Mouse (Mus musculus): ENCODE data around the gene Gm44805.
A peak's percentile ranks its signal among the peaks of the same experiment; 100 is the strongest.

Gene Gm44805

DNA sequence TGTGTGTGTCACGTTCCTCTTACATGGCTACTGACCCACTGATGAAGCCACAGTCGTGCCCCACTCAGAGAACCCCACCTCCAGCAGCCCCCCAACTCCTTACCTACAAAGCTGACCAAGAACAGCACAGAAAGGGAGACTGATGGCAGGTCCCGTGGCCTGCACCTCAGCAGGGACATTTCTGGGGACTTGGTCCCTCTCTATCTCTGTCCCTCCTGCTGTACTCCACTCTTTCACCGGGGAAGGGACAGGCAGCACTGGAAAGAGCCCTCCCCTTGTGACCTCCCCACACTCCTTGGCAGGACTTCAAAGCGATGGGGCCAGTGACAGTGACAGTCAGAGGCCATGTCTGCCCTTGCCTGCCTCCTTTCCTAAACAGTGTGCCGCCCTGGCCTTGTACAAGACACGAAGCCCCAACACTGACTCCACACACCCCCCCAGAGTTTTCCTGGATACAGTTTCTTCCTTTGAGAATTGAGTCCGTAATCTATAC lies at the start of gene Gm44805, which contains the start of gene Apoc4:
Gene Gm44805, minus strand, starts transcription at position 222 of the 493 bp plus-strand sequence.
Gene Apoc4, minus strand, starts transcription at position 278 of the 493 bp plus-strand sequence.
- no peak for DNase-seq (ENCODE audit: low spot score)

GRCm38 (mm10) chr7:19726541-19726940 lies 45.3 kb upstream of the Gm44805 start:
- no peak for DNase-seq (ENCODE audit: low spot score)

DNA sequence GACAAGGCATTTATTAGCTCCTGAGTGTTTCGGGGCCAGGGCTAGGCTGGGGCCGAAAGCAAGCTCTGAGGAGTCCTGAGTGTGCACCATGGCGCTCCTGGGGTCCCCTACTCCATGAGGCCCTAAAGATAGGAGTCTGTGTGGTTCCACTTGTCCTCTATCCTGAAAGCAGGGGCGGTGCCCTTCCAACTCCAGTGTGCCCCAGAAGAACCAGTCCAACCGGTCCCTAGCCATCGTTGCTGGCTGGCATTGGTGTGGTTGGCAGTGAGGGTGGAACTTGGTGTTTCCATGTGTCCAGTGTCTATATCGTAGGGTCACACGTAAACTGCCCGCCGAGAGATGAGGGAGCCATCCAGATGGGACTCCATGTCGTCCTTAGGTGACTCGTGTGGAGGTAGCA lies 42.9 kb upstream of the Gm44805 start:
- DNase-seq (ENCODE audit: low spot score) = no peak

DNA sequence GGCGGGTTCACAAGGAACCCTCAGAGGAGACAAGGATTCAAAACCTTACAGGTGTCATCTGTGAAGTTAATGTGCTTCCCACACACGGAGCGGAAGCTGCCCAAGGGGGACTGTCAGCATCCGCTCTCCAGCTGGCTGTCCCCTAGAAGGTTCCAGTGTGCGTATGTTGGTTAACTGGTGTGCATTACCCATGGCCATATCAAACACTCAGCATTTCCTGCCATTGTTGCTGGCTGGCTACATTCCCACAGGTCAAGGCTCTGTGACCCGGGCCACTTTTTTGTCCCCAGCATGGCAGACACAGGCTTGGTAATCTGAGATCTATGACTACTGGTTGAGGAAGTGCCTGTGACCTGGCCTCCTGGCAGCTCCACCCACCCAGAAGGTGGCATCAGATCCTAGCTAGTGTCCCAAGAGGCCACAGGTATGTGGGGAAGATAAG lies 41.6 kb upstream of the Gm44805 start:
- DNase-seq (ENCODE audit: low spot score) = no peak

DNA sequence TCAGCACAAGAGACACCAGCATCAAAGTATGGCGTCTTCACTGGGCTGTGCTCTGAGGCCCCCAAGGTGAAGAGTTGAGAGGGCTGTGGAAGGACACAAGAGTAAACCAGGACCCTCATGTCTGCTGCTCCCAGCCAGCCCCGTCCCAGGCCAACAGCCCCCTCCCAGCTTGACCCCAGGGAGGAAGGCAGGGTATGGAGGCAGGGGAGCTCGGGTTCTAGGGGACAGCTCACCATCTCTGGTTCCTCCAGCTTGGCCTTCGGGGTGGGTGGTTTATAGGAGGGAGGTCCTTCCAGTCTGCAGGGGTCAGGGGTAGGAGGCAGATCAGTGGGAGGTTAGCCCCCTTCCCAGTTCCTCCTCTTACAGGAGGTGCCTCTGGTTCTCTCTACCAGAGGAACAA lies 38.0 kb upstream of the Gm44805 start:
- DNase-seq (ENCODE audit: low spot score) = no peak

GRCm38 (mm10) chr7:19718297-19718952 lies 37.2 kb upstream of the Gm44805 start:
- DNase-seq (ENCODE audit: low spot score) = no peak

- DNase-seq (ENCODE audit: low spot score) = no peak
Measured at GRCm38 (mm10) chr7:19717346-19717745, 36.1 kb upstream of the Gm44805 start.

DNA sequence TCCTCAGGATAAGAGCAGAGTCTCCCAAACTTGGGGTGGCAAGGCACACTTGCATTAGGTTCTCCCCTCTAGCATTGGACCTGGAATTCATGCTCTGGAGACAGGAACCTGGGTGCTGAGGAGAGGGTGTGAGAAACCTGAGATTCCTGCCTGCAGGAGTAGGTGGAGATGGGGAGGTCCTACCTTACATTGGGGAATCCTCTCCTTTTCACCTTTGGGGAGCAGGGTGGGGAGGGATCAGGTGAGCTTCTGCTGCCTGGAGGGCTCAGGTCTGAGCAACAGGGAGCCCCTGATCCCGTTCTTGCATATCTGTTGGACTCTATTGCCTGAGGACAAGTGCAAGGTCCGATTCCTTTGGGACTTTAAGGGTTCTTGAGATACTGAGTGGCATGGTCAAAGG lies 35.6 kb upstream of the Gm44805 start:
- DNase-seq (ENCODE audit: low spot score) = no peak

GRCm38 (mm10) chr7:19716055-19716682 lies 34.9 kb upstream of the Gm44805 start:
- DNase-seq (ENCODE audit: low spot score) = no peak

DNA sequence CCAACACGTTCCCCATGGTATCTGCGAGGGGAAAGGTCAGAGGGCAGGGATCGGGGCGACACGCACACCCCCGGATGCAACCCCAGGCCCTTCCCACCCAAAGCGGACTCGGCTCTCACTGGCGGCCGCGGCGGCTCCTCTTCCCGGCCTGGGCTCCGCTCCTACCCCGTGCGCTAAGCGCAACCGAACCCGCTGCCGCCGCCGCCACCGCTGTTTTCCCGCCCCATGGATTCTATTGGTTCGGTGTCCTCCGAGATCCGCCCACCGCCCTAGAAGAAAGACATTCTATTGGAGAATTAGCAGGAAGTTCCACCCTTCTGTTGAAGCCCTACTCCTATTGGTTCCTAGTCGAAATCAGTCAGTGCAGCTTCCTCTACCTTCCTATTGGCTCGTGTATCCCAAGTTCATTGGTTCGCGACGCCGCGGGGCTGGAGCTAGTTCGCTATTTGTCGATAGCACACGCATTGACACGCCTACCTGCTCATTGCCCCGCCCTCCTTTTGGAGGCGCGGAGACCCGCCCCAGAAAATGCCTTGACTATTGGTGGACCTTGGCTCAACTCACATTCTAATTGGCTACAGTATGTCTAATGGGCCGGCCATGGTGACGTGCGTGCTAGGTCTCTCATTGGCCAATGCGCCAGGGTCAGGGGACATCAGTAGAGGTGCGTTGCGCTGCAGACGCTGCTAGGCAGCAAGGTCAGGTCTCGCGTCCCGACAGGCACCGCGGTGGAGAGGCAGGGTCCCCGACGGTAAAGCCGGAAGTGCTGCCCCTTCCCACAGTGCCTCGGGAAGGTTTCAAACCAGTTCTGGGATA lies 34.2 kb upstream of the Gm44805 start, which contains the start of gene Tomm40:
Gene Tomm40, minus strand, starts transcription at position 200 of the 816 bp plus-strand sequence.
- peak; percentile 99 for DNase-seq (ENCODE audit: low spot score)

DNA sequence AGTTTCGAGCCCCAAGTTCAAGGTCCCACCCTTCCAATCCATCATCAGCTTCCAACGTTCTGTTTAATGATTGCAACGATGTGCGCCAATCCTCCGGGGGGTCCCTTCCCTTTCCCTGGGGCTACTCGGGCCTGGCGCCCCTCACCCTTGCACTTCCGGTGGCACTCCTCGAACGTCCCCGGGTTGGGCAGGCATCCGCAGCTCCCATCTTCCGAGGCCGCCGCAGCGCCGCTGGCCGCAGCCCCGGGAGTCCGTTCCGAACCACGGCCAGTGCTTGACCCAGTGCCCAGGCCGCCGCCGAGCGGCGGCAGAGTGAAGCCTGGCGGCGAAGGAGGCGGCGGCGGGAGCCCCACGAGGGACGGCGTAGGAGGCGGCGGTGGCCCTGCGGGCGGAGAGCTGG lies 33.6 kb upstream of the Gm44805 start:
- DNase-seq (ENCODE audit: low spot score) = no peak

DNA sequence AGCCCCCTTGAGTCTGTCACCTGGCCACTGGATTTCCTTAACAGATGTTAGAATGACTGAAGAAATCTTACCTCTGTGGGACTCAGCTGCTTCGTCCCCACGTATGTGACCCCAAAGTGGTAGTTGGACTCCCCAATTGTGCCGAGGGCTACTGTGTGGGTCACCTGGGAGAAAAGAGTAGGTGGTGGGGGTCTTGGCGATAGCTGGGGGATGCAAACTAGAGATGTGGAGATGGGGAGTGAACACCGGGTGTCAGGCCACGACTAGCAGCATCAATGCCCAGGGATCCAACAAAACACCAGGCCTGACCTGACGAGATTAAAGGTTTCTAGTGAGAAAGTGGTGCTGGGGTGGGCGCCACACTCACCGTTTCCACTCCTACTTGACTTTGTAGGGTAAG lies 32.4 kb upstream of the Gm44805 start:
- DNase-seq (ENCODE audit: low spot score) = no peak

DNA sequence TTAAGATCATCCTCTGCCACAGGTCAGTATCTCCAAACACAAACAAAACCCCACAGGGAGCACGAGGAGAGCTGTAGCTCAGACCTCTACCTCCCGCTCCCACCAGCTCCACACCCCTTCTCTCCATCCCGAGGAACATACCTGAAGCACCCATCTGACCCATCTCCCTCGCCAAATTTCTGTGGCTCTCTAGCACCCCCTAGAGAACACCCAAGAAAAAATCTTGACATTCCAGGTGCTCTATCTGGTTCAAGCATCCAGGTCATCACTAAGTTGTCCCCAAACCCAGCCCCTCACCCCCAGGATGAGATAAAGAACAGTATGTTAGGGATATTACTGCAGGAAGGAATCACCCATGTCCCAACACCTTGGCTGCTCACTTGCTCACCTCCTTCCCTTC lies 32.0 kb upstream of the Gm44805 start:
- no peak for DNase-seq (ENCODE audit: low spot score)

GRCm38 (mm10) chr7:19712414-19712813 lies 31.2 kb upstream of the Gm44805 start:
- DNase-seq (ENCODE audit: low spot score) = no peak

DNA sequence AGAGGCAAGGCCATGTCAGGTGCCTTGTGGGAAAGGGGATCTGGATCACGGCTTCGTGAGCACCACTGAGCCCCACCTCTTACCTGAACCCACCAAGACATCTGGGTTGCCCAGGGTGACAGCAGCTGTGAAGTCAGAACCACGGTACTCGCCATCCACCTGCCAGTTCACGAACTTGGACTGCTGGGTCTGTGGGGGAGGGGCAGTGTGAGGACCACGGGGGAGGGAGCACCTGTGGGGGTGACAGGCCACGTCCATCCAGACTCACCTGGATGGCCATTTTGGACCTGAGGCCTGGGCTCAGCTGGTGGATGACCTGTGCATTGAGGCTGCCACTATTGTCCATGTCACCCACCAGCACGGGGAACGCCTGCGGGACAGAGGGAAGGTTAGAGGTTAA lies 29.4 kb upstream of the Gm44805 start:
- no peak for DNase-seq (ENCODE audit: low spot score)

GRCm38 (mm10) chr7:19705271-19705670 lies 24.0 kb upstream of the Gm44805 start:
- DNase-seq (ENCODE audit: low spot score) = no peak

DNA sequence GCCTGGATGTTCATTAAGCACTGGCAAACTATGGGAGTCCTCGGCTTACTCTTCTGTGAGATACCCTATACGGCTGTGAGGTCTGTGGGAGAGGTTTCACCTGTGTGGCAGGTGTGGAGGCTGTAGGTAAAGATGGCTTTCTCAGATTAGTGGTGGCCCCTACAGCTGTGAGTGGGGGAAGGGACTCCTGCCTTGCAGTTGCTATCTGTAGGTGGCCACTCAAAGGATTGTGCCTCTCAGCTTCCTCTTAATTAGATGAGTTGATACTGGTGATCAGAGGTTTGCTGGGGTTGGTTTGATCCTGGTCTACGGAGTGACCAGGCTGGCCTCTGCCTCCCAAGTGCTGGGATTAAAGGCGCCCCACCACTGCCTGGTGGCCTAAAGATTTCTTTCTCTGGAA lies 23.3 kb upstream of the Gm44805 start:
- no peak for DNase-seq (ENCODE audit: low spot score)

DNA sequence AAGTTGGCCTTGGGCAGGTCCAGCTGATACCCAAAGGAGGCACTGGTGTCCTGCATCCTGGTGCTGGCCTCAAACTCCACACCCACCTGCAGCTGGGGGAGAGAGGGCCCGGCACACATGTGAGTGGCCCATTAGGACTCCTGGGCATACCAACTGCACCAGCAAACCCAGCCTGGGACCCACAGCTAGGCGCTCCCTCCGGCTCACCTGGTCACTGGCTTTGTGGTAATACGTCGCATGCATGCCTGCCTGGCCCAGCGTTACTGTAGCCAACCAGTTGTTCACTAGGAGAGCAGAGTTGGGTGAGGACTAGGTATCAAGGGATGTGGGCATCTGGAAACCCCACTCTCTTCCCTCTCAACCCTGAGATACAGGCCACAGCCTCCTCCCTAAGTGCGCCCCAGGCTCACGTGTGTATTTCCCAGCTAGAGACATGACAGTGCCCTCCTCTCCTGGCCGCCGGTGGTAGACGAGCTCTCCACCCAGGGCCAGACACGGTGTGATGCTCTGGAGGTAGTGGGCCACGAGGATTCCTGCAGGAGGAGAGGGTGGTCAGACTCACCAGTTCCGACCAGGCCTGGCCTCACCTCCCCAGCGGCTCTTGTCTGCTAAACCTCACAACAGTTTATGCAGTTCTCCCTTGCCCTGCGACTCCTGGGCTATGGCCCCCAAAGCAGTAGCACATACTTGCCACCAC lies 21.8 kb upstream of the Gm44805 start:
- DNase-seq (ENCODE audit: low spot score) = no peak

- DNase-seq (ENCODE audit: low spot score) = no peak
Measured at GRCm38 (mm10) chr7:19701069-19701761, 20.0 kb upstream of the Gm44805 start.

- DNase-seq (ENCODE audit: low spot score) = no peak
Measured at GRCm38 (mm10) chr7:19700299-19701068, 19.3 kb upstream of the Gm44805 start.

DNA sequence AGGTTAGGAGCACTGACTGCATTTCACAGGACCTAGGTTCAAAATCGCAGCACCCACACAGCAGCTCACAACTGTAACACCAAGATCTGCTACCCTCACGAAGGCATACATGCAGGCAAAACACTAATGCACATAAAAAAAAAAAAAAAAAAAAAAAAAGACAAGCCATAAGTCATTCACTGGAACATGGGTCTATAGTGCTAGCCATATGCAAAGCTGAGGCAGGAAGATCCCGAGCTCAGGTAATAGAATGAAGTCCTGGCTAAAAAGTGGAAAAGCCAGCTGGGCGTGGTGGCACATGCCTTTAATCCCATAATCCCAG lies 18.6 kb upstream of the Gm44805 start:
- no peak for DNase-seq (ENCODE audit: low spot score)
